ENCODE assay signal across 19 mouse cellular contexts in the genomic region with DNA sequence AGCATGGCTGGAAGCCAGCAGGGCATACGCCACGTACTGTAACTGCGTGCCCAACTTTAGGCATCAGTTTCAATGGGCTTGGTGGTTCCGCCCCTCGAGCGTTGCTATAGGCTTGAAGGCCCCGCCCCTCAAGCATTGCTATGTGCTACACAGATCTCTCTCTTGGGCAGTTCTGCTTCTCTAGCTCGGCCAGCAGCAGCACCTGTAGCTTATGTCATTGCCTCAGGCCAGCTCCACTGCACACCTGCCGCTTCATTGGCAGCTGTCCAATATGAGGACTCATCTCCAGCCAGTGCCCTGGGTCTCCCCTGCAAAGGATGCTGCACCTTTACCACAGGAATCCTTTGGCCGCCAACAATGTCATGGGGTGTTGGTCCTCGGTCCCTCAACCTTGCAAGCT. TPM values are rescaled to one million over a fixed set of nuclear protein-coding genes. Genes with fewer than 3 reads are reported as not detected.
DNase-seq lines count a peak whose midpoint lies in the region; ATAC-seq and TF ChIP-seq lines count a peak whose summit lies in the region.
"Had no signal": no experiment of that assay in that cellular context is flagged by ENCODE, and none has a peak within 500 bp of the region (broad histone marks: within the 10 kb centered on the region; RNA-seq: fewer than 3 reads in every experiment).

No protein-coding gene starts in this region.

- H3K4me2 ChIP-seq in embryonic facial prominence, embryonic 13.5 days: no peak overlapping the region
- H3K4me2 ChIP-seq in stomach, postnatal 0 days (replicated peaks; ENCODE audit: low read depth): no peak overlapping the region
- H3K4me2 ChIP-seq: embryonic facial prominence, embryonic 12.5 days; forebrain, embryonic 15.5 days; heart, embryonic 11.5 days; heart, embryonic 15.5 days; hindbrain, embryonic 13.5 days had no signal

- 78% methylated on average over 11 of the region's 11 CpGs for WGBS in embryonic facial prominence, embryonic 13.5 days
- WGBS in embryonic facial prominence, embryonic 10.5 days: 90% methylated on average over 11 of the region's 11 CpGs
- WGBS in stomach, postnatal 0 days: 80% methylated on average over 11 of the region's 11 CpGs

- H3K4me1 ChIP-seq in embryonic facial prominence, embryonic 13.5 days: no peaks in the 10 kb centered on the region
- peaks cover 9% of the 10 kb centered on the region; the same call in 1 of the 2 replicates for H3K4me1 ChIP-seq in embryonic facial prominence, embryonic 10.5 days
- H3K4me1 ChIP-seq in stomach, postnatal 0 days (replicated peaks; ENCODE audit: control insufficient read depth, insufficient read depth): no peaks in the 10 kb centered on the region
- H3K4me1 ChIP-seq: embryonic facial prominence, embryonic 12.5 days; hindbrain, embryonic 13.5 days had no signal

- no peak overlapping the region for H3K4me3 ChIP-seq in embryonic facial prominence, embryonic 13.5 days
- H3K4me3 ChIP-seq in embryonic facial prominence, embryonic 10.5 days: no peak overlapping the region
- no peak overlapping the region for H3K4me3 ChIP-seq in stomach, postnatal 0 days (ENCODE audit: low read depth, low read length)
- H3K4me3 ChIP-seq: embryonic facial prominence, embryonic 12.5 days; erythroblast, embryonic 14.5 days; forebrain, embryonic 10.5 days; forebrain, embryonic 15.5 days; heart, embryonic 15.5 days; hindbrain, embryonic 13.5 days had no signal

- no peak overlapping the region for H3K9ac ChIP-seq in embryonic facial prominence, embryonic 13.5 days
- H3K9ac ChIP-seq in stomach, postnatal 0 days (ENCODE audit: low read length): no peak overlapping the region
- H3K9ac ChIP-seq: embryonic facial prominence, embryonic 12.5 days; forebrain, embryonic 15.5 days; heart, embryonic 15.5 days; hindbrain, embryonic 13.5 days had no signal

- DNase-seq in embryonic facial prominence, embryonic 10.5 days (ENCODE audit: low spot score): no peak
- DNase-seq in A20 (ENCODE audit: low read depth, low spot score) (peak; percentile 57), ZHBTc4 (ENCODE audit: low read depth, low spot score) (peak; percentile 41)
- no peak for DNase-seq in stomach, postnatal 0 days (ENCODE audit: low spot score)
- no peak for DNase-seq in spleen, postnatal 36 days (ENCODE audit: low spot score in 2 of 2)
- DNase-seq: adrenal gland, postnatal 10 days; embryo, embryonic 11 days; gastrocnemius, postnatal 36 days; heart, adult 18-20 months; heart, postnatal 14 days had no signal

- no peaks in the 10 kb centered on the region for H3K9me3 ChIP-seq in embryonic facial prominence, embryonic 13.5 days
- no peaks in the 10 kb centered on the region for H3K9me3 ChIP-seq in embryonic facial prominence, embryonic 10.5 days
- no peaks in the 10 kb centered on the region for H3K9me3 ChIP-seq in stomach, postnatal 0 days (ENCODE audit: control insufficient read depth, low read length)
- H3K9me3 ChIP-seq: embryonic facial prominence, embryonic 12.5 days; forebrain, embryonic 15.5 days; heart, embryonic 15.5 days; hindbrain, embryonic 13.5 days had no signal

- no peaks in the 10 kb centered on the region for H3K36me3 ChIP-seq in embryonic facial prominence, embryonic 13.5 days
- no peaks in the 10 kb centered on the region for H3K36me3 ChIP-seq in embryonic facial prominence, embryonic 10.5 days (replicated peaks)
- no peaks in the 10 kb centered on the region for H3K36me3 ChIP-seq in stomach, postnatal 0 days (ENCODE audit: control insufficient read depth, insufficient read depth, low read length)
- H3K36me3 ChIP-seq: embryonic facial prominence, embryonic 12.5 days; forebrain, embryonic 10.5 days; forebrain, embryonic 15.5 days; heart, embryonic 15.5 days; hindbrain, embryonic 13.5 days had no signal

- no peak for TF ChIP-seq CTCF in stomach, postnatal 0 days (IDR thresholded peaks at IDR 0.05; ENCODE audit: low read depth)

- no peak overlapping the region for H3K27ac ChIP-seq in embryonic facial prominence, embryonic 13.5 days
- H3K27ac ChIP-seq in embryonic facial prominence, embryonic 10.5 days (replicated peaks): no peak overlapping the region
- H3K27ac ChIP-seq in stomach, postnatal 0 days (replicated peaks): no peak overlapping the region
- H3K27ac ChIP-seq: embryonic facial prominence, embryonic 12.5 days; forebrain, embryonic 10.5 days; forebrain, embryonic 15.5 days; heart, embryonic 15.5 days; hindbrain, embryonic 13.5 days; hindbrain, postnatal 0 days had no signal

- no peaks in the 10 kb centered on the region for H3K27me3 ChIP-seq in embryonic facial prominence, embryonic 13.5 days
- no peaks in the 10 kb centered on the region for H3K27me3 ChIP-seq in embryonic facial prominence, embryonic 10.5 days (replicated peaks; ENCODE audit: low read depth, poor library complexity, severe bottlenecking)
- no peaks in the 10 kb centered on the region for H3K27me3 ChIP-seq in stomach, postnatal 0 days (ENCODE audit: control insufficient read depth, insufficient read depth, low read length)
- H3K27me3 ChIP-seq: embryonic facial prominence, embryonic 12.5 days; forebrain, embryonic 15.5 days; heart, embryonic 15.5 days; hindbrain, embryonic 13.5 days had no signal

- no peak for TF ChIP-seq EP300 in stomach, postnatal 0 days (optimal IDR thresholded peaks at IDR 0.05)

- 0 out of 2 replicates have a peak, but pooled peaks have one; percentile 52 for ATAC-seq in embryonic facial prominence, embryonic 13.5 days (ENCODE audit: insufficient number of reproducible peaks, insufficient read depth, low FRiP score, low TSS enrichment, low read depth)
- ATAC-seq in stomach, postnatal 0 days (ENCODE audit: low FRiP score, low TSS enrichment): 0 out of 2 replicates have a peak, but pooled peaks have one; percentile 40
- ATAC-seq: forebrain, embryonic 15.5 days; hindbrain, postnatal 0 days had no signal

RNA-seq across cellular contexts. Expression of a gene that starts 45.8 kb away (rescaled TPM):
- 10.4 and 10.7 TPM in 2 replicates for polyA plus RNA-seq in embryonic facial prominence, embryonic 13.5 days (2015; fragmentation: Nextera tagmentation; extraction: Ambion mirVana)
- polyA plus RNA-seq in embryonic facial prominence, embryonic 10.5 days (2016; fragmentation: Nextera tagmentation; extraction: Ambion mirVana): 12.3 and 13.5 TPM in 2 replicates
- polyA plus RNA-seq in stomach, postnatal 0 days (2015; fragmentation: Nextera tagmentation; extraction: Ambion mirVana): 9.8 and 12.5 TPM in 2 replicates

Comparison
In these comparisons a context has a peak if more than half of its experiments do, and no peak if none do; other contexts are left out.
1. DNase-seq: peak in A20 (single experiment) and ZHBTc4 (single experiment); none in embryonic facial prominence, embryonic 10.5 days (single experiment), stomach, postnatal 0 days (single experiment) and spleen, postnatal 36 days (0 of 2).